Mouse (Mus musculus): ENCODE measurements at regions not wholly inside any gene's neighbourhood (a gene's known extent, or its start where the extent isn't known, plus 50 kb on each side); places are given as distances from the start of the nearest gene placed in this dataset.

DNA sequence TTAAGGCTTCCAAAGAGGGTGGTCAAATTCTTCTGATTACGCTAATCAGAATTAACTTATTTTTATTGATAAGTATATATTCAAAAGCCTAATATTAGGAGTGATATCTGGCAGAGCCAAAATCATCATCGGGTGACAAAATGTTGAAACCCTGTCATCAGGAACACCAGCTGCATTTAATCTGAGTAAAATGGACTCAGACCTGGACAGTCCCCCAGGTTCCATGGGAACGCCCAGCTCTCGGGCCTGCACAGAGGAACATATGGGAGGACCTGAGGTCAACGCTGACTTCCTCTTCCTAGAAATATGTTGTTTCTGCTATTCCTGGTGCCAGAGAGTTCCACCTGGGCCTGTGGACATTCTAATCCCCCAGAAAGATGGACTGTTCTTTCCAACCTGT, 176.5 kb downstream of the Tmx1 start:
- ATAC-seq (ENCODE audit: insufficient number of reproducible peaks, insufficient read depth, low FRiP score, low TSS enrichment, low read depth) = no peak
- peaks cover 25% of the 10 kb centered on the region for H3K4me1 ChIP-seq (replicated peaks)
- H3K36me3 ChIP-seq = no peaks in the 10 kb centered on the region

DNA sequence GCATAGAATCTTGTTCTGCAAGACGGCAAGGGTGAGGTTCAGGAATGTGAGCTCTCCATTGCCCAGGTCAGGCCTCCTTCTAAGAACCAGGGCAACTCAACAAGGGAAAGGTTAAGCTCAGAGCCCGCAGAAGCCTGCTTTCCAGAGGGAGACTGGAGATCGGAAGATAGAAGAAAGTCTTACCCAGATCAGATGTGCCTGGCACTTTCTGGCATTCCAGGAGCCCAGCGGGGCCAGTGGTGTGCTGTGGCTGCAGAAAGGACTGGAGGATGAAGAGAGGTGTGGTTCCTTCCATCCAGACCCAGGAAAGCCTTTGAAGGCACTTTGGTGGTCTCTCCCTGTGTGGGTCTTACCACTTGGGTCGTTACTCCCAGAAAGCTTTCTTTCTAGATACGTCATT, 178.4 kb downstream of the Tmx1 start:
- Histone ChIP-seq H3K27ac (no peak overlapping the region), H3K36me3 (no peaks in the 10 kb centered on the region), H3K4me2 (no peak overlapping the region), H3K9me3 (no peaks in the 10 kb centered on the region), H3K4me1 (replicated peaks) (peaks cover 25% of the 10 kb centered on the region), H3K27me3 (peaks cover 11% of the 10 kb centered on the region; the same call in 1 of the 2 replicates), H3K4me3 (replicated peaks) (no peak overlapping the region), H3K9ac (replicated peaks) (no peak overlapping the region)
- ATAC-seq (ENCODE audit: insufficient number of reproducible peaks, insufficient read depth, low FRiP score, low TSS enrichment, low read depth) = no peak
- 67% methylated on average over 6 of the region's 6 CpGs for WGBS

More for the DNA sequence above, 176.5 kb downstream of the Tmx1 start:
- Histone ChIP-seq H3K4me2 (no peak overlapping the region), H3K9ac (replicated peaks) (no peak overlapping the region), H3K4me3 (replicated peaks) (no peak overlapping the region), H3K9me3 (no peaks in the 10 kb centered on the region), H3K27me3 (peaks cover 11% of the 10 kb centered on the region; the same call in 1 of the 2 replicates), H3K27ac (no peak overlapping the region)
- WGBS = 75% methylated on average over 5 of the region's 5 CpGs

DNA sequence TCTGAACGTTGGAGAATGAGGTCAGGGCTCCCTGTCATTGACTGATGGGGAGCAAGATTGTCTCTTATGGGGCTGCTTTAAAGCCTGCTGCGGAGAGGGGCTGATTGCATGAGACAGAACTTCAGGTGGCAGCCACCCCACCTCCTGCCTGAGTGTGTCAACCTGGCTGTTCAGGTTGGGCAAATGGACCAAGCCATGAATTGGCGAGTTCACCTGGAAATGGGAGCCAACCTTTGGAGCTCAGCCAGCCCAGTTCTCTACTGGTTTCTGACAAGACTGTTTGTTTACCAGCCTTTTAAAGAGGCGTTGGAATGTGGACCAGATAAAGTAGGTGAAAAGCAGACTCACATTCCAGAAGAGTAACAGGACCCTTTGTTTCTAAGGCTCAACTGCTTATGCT, 180.3 kb downstream of the Tmx1 start:
- Histone ChIP-seq H3K4me3 (replicated peaks) (no peak overlapping the region), H3K27me3 (peaks cover 4% of the 10 kb centered on the region; the same call in 1 of the 2 replicates), H3K4me1 (replicated peaks) (peaks cover 27% of the 10 kb centered on the region), H3K4me2 (no peak overlapping the region), H3K9ac (replicated peaks) (no peak overlapping the region), H3K27ac (no peak overlapping the region), H3K36me3 (no peaks in the 10 kb centered on the region), H3K9me3 (no peaks in the 10 kb centered on the region)
- 39% methylated on average over 4 of the region's 4 CpGs for WGBS
- no peak for ATAC-seq (ENCODE audit: insufficient number of reproducible peaks, insufficient read depth, low FRiP score, low TSS enrichment, low read depth)

DNA sequence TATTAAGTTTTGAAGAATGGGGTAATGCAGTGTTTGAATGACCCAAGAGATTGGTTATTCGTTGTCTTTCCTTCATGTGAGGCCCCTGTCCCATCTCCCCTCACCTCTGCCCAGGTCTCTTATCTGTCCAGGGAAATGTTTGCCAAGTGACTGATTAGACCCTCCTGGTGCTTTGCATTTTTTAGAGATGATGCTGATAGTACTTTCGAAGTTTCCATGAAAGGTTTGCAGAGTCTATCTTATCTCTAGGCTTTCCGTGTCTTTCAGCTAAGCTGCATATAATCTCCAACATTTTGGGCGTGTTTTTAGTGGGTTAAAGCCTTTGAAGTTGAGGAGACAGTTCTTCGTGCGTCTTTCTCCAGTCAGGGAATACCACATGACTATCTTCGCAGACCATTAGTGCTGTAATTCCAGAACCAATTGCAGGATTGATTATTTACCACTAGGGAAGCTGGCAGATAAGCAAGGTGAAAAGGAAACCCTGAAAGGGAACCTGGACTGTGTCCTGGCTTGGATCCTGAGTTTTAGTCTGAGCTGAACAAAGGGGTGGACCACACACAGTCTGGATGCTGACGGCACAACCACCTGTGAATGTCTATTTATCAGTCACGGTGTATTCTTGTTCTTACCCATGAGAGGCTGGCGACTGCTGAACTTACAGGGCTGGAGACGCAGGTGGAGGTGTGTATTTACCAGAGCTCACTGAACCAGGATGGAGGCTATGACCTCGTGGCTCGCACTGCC, 180.9 kb downstream of the Tmx1 start:
- H3K9ac ChIP-seq (replicated peaks) = no peak overlapping the region
- no peak overlapping the region for H3K27ac ChIP-seq
- peaks cover 24% of the 10 kb centered on the region for H3K4me1 ChIP-seq (replicated peaks)
- no peaks in the 10 kb centered on the region for H3K36me3 ChIP-seq
- H3K27me3 ChIP-seq = peaks cover 2% of the 10 kb centered on the region; the same call in 1 of the 2 replicates
- no peak for ATAC-seq (ENCODE audit: insufficient number of reproducible peaks, insufficient read depth, low FRiP score, low TSS enrichment, low read depth)
- WGBS = 37% methylated on average over 13 of the region's 13 CpGs
- no peak overlapping the region for H3K4me2 ChIP-seq
- no peak overlapping the region for H3K4me3 ChIP-seq (replicated peaks)
- H3K9me3 ChIP-seq = no peaks in the 10 kb centered on the region

DNA sequence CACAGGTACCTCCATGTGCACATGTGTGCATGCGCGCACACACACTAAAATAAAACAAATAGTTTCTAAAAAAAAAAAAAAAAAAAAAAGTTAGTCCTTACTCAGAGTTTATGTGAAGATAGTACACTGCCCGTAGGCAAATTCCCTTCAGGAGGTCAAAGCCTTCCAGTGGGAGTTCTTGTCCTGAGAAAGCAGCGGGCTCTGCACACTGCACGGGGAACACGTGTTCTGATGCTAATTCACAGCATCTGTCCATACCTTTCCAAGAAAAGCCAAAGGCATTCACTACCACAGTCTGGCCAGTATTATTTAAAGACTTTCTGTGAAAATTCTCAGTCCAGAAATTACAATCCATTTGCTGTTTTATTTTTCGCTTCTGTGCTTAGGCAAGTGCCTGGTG, 183.1 kb downstream of the Tmx1 start:
- no peak overlapping the region for H3K4me2 ChIP-seq
- no peak overlapping the region for H3K4me3 ChIP-seq (replicated peaks)
- peaks cover 20% of the 10 kb centered on the region for H3K4me1 ChIP-seq (replicated peaks)
- no peak overlapping the region for H3K27ac ChIP-seq
- no peaks in the 10 kb centered on the region for H3K9me3 ChIP-seq
- 70% methylated on average over 7 of the region's 7 CpGs for WGBS
- no peak for ATAC-seq (ENCODE audit: insufficient number of reproducible peaks, insufficient read depth, low FRiP score, low TSS enrichment, low read depth)
- no peaks in the 10 kb centered on the region; the same call in 1 of the 2 replicates for H3K27me3 ChIP-seq
- H3K9ac ChIP-seq (replicated peaks) = no peak overlapping the region
- H3K36me3 ChIP-seq = no peaks in the 10 kb centered on the region

DNA sequence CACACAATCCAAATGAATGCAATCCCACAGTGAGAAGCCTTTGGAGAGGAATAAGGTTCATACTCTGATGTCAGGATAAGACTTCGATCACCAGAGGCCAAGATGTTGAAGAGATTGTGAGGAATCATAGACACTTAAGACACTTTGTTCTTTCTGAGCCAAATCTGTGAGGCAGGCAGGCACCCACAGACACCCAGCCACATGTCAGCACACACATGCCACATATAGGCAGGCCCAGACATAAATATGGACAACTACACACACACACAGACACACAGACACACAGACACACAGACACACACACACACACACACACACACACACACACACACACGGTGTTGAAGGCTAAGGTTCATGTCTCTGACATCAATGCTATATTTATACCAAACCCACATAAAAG, 185.1 kb upstream of the Frmd6 start:
- H3K4me1 ChIP-seq (replicated peaks) = peaks cover 13% of the 10 kb centered on the region
- H3K27ac ChIP-seq = no peak overlapping the region
- H3K9ac ChIP-seq (replicated peaks) = no peak overlapping the region
- no peaks in the 10 kb centered on the region for H3K27me3 ChIP-seq
- H3K36me3 ChIP-seq = no peaks in the 10 kb centered on the region
- no peak overlapping the region for H3K4me2 ChIP-seq
- ATAC-seq (ENCODE audit: insufficient number of reproducible peaks, insufficient read depth, low FRiP score, low TSS enrichment, low read depth) = no peak
- H3K9me3 ChIP-seq = no peaks in the 10 kb centered on the region
- WGBS = 91% methylated on average over 2 of the region's 2 CpGs
- no peak overlapping the region for H3K4me3 ChIP-seq (replicated peaks)

DNA sequence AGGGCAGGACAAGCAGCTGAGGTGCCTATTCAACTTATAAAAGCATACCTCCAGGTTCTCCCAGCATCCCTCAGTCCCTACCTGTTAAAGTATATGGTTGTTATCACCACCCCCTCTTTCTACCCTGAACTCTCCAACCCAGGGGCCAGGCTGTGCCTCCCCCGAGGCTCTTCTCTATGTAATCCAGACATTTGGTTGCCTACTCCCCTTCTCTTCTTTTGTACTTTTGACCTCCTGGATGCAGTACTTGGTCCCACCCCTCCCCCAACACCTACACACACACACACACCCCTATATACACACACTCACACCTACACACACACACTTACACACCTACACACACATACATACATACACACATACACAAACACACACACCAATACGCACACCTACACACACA, 180.4 kb upstream of the Frmd6 start:
- H3K9ac ChIP-seq (replicated peaks) = no peak overlapping the region
- no peak overlapping the region for H3K27ac ChIP-seq
- no peak overlapping the region for H3K4me3 ChIP-seq (replicated peaks)
- no peaks in the 10 kb centered on the region for H3K36me3 ChIP-seq
- no peaks in the 10 kb centered on the region for H3K9me3 ChIP-seq
- 79% methylated on average over 2 of the region's 2 CpGs for WGBS
- H3K4me2 ChIP-seq = no peak overlapping the region
- ATAC-seq (ENCODE audit: insufficient number of reproducible peaks, insufficient read depth, low FRiP score, low TSS enrichment, low read depth) = no peak
- no peaks in the 10 kb centered on the region for H3K27me3 ChIP-seq
- peaks cover 7% of the 10 kb centered on the region; the same call in 1 of the 2 replicates for H3K4me1 ChIP-seq (replicated peaks)

DNA sequence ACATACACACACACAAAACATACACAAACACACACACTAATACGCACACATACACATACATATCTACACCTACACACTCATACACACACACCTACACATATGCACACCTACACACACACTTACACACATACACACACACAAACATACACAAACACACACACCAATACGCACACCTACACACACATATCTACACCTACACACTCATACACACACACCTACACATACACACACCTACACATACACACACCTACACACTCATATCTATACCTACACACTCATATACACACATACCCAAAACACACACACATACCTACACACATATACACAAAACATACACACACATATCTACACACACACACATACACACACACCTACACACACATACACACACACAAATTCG, 179.9 kb upstream of the Frmd6 start:
- H3K27ac ChIP-seq = no peak overlapping the region
- WGBS = 67% methylated on average over 3 of the region's 3 CpGs
- H3K36me3 ChIP-seq = no peaks in the 10 kb centered on the region
- H3K9ac ChIP-seq (replicated peaks) = no peak overlapping the region
- peaks cover 7% of the 10 kb centered on the region; the same call in 1 of the 2 replicates for H3K4me1 ChIP-seq (replicated peaks)
- H3K9me3 ChIP-seq = no peaks in the 10 kb centered on the region
- H3K4me2 ChIP-seq = no peak overlapping the region
- no peaks in the 10 kb centered on the region for H3K27me3 ChIP-seq
- H3K4me3 ChIP-seq (replicated peaks) = no peak overlapping the region
- no peak for ATAC-seq (ENCODE audit: insufficient number of reproducible peaks, insufficient read depth, low FRiP score, low TSS enrichment, low read depth)

DNA sequence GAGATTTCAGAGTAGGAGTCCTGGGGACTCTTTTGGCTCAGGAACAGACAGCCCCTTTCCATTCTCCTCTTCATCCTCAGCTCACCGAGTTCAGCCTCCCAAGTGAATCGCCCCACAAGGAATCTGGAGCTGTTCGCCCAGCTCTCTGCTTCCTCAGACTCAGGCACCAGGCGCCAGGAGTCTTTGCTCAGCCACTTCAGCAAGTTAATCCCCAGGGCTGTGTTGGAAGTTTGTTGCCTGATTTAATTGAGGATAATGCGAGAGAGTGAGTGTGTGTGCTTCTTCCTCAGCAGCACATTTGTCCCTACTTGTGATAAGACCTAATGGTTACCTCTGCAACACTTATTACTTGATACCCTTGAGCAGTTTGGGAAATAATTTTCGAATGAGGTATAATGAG, 177.8 kb upstream of the Frmd6 start:
- Histone ChIP-seq H3K36me3 (no peaks in the 10 kb centered on the region), H3K4me3 (replicated peaks) (no peak overlapping the region), H3K9me3 (no peaks in the 10 kb centered on the region), H3K27me3 (no peaks in the 10 kb centered on the region), H3K9ac (replicated peaks) (no peak overlapping the region), H3K4me1 (replicated peaks) (peaks cover 7% of the 10 kb centered on the region; the same call in 1 of the 2 replicates), H3K4me2 (no peak overlapping the region), H3K27ac (no peak overlapping the region)
- WGBS = 42% methylated on average over 6 of the region's 6 CpGs
- ATAC-seq (ENCODE audit: insufficient number of reproducible peaks, insufficient read depth, low FRiP score, low TSS enrichment, low read depth) = no peak

DNA sequence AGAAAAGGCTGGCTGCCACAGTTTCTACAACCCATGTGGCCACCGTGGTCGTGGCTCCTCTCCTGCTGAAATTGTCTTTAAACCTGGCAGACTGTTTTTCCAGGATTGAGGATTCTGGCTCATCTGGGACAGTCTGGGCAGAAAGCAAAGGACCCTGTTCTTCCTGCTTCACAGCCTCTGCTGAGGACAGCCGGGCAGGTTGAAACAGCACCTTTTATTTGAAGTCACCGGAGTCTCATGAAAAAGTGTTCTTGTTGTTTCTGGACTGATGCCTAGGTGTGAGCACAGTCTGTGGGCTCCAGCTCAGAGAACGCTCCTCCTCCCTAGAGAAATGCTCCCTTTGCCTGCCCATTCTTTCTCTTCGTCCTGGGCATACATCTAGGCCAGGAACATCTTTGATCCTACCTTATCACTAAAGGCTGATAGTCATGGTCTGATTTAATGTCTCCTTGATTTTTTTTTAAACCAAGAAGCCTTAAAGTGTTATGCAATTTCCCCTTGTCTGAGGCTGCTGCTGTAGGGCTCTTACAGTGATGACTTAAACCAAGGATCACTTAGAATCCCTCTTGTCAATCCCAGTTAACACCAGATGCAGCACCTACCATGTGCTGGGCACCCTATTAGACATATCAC, 177.0 kb upstream of the Frmd6 start:
- Histone ChIP-seq H3K36me3 (no peaks in the 10 kb centered on the region), H3K27ac (0 out of 2 replicates have a peak overlapping the region, but pooled peaks have one; percentile 0), H3K4me1 (replicated peaks) (peaks cover 7% of the 10 kb centered on the region; the same call in 1 of the 2 replicates), H3K4me3 (replicated peaks) (no peak overlapping the region), H3K27me3 (no peaks in the 10 kb centered on the region), H3K9ac (replicated peaks) (no peak overlapping the region), H3K4me2 (no peak overlapping the region), H3K9me3 (0 out of 2 replicates have a peak, but pooled peaks cover 4% of the 10 kb centered on the region)
- ATAC-seq (ENCODE audit: insufficient number of reproducible peaks, insufficient read depth, low FRiP score, low TSS enrichment, low read depth) = no peak
- WGBS = 70% methylated on average over 6 of the region's 6 CpGs

DNA sequence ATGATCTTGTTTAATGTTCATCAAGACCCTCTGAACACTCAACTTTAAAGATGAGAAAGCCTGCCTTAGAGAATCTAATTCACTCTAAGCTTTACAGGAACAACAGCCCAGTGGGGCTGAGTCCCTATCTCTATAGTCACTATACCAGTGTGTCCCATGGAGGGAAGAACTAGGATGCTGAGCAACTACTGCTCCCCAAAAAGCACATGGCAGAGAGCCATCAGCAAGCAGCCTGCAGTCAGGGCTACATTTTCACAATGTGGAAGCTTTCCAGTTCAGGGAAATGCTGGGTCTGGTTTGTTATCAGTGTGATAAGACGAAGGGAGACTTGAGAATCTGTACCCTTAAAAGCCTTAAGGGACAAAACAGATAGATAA, 176.5 kb upstream of the Frmd6 start:
- no peak for ATAC-seq (ENCODE audit: insufficient number of reproducible peaks, insufficient read depth, low FRiP score, low TSS enrichment, low read depth)
- H3K27ac ChIP-seq = no peak overlapping the region
- no peak overlapping the region for H3K9ac ChIP-seq (replicated peaks)
- 0 out of 2 replicates have a peak, but pooled peaks cover 4% of the 10 kb centered on the region for H3K9me3 ChIP-seq
- H3K4me3 ChIP-seq (replicated peaks) = no peak overlapping the region
- peaks cover 7% of the 10 kb centered on the region; the same call in 1 of the 2 replicates for H3K4me1 ChIP-seq (replicated peaks)
- H3K36me3 ChIP-seq = no peaks in the 10 kb centered on the region
- H3K4me2 ChIP-seq = no peak overlapping the region
- H3K27me3 ChIP-seq = no peaks in the 10 kb centered on the region
- 87% methylated on average over 1 of the region's 1 CpGs for WGBS
